Mouse (Mus musculus) heart, postnatal 0 days (tissue): ENCODE measurements around the gene Kcnk12.

ENCODE experiments used
- CTCF ChIP-seq: IDR thresholded peaks from 2 replicates; pipeline ENCODE4 v1.5.1; 2016; ENCODE audit warnings: antibody characterized with exemption, control low read depth, low read depth
- EP300 ChIP-seq: IDR thresholded peaks from 2 replicates; pipeline ENCODE4 v1.6.1; 2016; ENCODE audit warnings: antibody characterized with exemption, low read depth

DNA sequence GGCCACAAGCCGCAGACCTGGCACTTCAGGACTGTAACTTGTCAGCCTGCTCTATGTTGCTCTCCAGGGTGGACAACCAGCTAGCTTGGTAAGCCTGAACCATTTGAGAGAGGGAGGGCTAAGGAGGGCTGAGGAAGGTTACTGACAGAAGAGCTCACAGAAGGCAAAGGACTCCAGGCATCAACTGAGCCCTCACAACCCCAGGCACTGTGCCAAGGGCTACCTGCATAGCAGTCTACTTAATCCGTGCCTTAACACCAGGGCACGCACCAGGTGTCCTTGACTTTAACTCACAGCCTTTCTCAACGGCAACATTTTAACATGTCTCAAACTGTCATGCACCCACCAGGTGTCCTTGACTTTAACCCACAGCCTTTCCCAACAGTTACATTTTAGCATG, 37.5 kb downstream of the Kcnk12 start:
- TF ChIP-seq CTCF (no peak), EP300 (no peak)
